Mouse (Mus musculus): ENCODE data around the gene Mettl7b. TPM values are rescaled to one million over a fixed set of nuclear protein-coding genes. Genes with fewer than 3 reads are reported as not detected.
A peak's percentile ranks its signal among the peaks of the same experiment; 100 is the strongest.

The Mettl7b gene
- polyA plus RNA-seq, 1 experiment from 2014 or later, result 0.19 TPM

DNA sequence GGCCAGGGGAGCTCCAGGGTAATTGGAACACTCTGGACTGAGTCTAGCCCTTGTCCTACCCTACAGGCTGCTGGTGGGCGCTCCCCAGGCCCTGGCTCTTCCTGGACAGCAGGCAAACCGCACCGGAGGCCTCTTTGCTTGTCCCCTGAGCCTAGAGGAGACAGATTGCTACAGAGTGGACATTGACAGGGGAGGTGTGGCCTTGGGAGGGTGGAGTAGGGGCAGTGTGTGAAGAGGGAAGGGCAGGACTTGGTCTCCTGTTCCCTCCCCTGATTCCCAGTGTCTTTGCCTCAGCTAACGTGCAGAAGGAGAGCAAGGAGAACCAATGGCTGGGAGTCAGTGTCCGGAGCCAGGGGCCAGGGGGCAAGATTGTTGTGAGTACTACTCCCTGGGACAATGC lies 21.8 kb downstream of the Mettl7b start:
- 54% methylated on average over 5 of the region's 5 CpGs for WGBS
- Histone ChIP-seq H3K27ac (no peak overlapping the region), H3K4me1 (peaks cover 7% of the 10 kb centered on the region), H3K4me3 (no peak overlapping the region), H3K4me2 (replicated peaks) (no peak overlapping the region), H3K9ac (no peak overlapping the region), H3K9me3 (no peaks in the 10 kb centered on the region), H3K27me3 (peaks cover 31% of the 10 kb centered on the region), H3K36me3 (no peaks in the 10 kb centered on the region)
- ATAC-seq (ENCODE audit: low FRiP score, low read depth), result no peak

DNA sequence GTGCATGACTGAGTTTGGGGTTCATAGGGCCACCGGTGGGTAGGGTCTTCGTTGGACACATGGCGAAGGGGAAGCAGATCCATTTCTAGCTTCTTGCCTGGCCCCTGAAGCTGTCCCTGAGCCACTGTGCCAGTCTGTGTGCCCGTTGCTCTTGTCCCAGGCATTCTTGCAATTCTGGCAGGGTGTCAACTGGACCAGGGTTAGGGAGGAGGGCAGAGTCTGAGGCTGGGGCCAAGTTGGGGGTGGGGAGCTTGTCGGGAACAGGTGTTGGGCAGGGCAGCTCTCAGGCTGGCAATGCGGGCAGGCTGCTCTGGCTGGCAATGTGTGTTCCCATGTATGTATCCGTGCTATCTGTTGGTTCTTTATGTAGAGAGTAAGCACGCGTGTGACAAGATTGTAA lies 22.3 kb downstream of the Mettl7b start:
- Histone ChIP-seq H3K27me3 (peaks cover 36% of the 10 kb centered on the region), H3K4me3 (no peak overlapping the region), H3K4me1 (peaks cover 12% of the 10 kb centered on the region), H3K4me2 (replicated peaks) (no peak overlapping the region), H3K27ac (no peak overlapping the region), H3K9ac (no peak overlapping the region), H3K36me3 (no peaks in the 10 kb centered on the region), H3K9me3 (no peaks in the 10 kb centered on the region)
- WGBS, result 79% methylated on average over 9 of the region's 9 CpGs
- ATAC-seq (ENCODE audit: low FRiP score, low read depth), result no peak

GRCm38 (mm10) chr10:128937756-128938390 lies 22.9 kb downstream of the Mettl7b start:
- no peaks in the 10 kb centered on the region for H3K36me3 ChIP-seq
- no peak overlapping the region for H3K27ac ChIP-seq
- WGBS, result 69% methylated on average over 12 of the region's 12 CpGs
- H3K4me2 ChIP-seq (replicated peaks), result no peak overlapping the region
- peaks cover 42% of the 10 kb centered on the region for H3K27me3 ChIP-seq
- no peak overlapping the region for H3K9ac ChIP-seq
- peaks cover 16% of the 10 kb centered on the region for H3K4me1 ChIP-seq
- no peaks in the 10 kb centered on the region for H3K9me3 ChIP-seq
- 0 out of 2 replicates have a peak, but pooled peaks have one; percentile 21 for ATAC-seq (ENCODE audit: low FRiP score, low read depth)
- no peak overlapping the region for H3K4me3 ChIP-seq

DNA sequence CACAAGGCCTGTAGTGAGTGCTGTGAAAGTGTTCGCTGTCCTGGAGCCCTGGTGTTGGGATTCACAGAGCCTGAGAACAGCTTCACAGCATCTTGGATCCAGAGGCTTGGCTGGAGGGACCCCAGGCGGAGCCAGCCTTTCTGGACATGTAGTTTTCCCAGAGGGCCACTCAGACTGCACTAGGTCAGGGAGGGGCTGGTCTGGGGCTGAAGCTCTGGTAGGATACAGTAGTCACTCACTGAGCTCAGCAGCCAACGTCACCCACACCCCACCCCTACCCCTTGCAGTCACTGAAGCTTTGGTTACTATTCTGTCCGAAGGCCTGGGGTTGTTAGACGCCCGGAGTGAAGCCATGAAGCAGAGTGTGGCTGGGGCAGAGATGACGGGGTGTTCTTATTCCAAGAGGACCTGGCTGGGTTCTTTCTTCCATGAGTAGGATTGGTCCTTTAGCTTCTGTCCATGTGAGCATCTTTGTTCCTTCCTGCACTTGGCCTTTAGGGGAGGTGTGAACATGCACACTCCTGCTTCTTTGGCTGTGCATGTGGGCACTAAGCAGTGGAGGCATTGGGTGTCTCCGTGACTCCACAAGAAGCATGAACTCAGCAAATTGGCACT lies 24.9 kb downstream of the Mettl7b start:
- ATAC-seq (ENCODE audit: low FRiP score, low read depth), result no peak
- peaks cover 62% of the 10 kb centered on the region for H3K27me3 ChIP-seq
- H3K4me1 ChIP-seq, result peaks cover 16% of the 10 kb centered on the region
- WGBS, result 66% methylated on average over 8 of the region's 8 CpGs
- H3K9ac ChIP-seq, result no peak overlapping the region
- no peaks in the 10 kb centered on the region for H3K36me3 ChIP-seq
- H3K4me2 ChIP-seq (replicated peaks), result no peak overlapping the region
- no peak overlapping the region for H3K27ac ChIP-seq
- H3K9me3 ChIP-seq, result no peaks in the 10 kb centered on the region
- H3K4me3 ChIP-seq, result no peak overlapping the region

GRCm38 (mm10) chr10:128934997-128935787 lies 25.6 kb downstream of the Mettl7b start:
- no peak overlapping the region for H3K4me3 ChIP-seq

DNA sequence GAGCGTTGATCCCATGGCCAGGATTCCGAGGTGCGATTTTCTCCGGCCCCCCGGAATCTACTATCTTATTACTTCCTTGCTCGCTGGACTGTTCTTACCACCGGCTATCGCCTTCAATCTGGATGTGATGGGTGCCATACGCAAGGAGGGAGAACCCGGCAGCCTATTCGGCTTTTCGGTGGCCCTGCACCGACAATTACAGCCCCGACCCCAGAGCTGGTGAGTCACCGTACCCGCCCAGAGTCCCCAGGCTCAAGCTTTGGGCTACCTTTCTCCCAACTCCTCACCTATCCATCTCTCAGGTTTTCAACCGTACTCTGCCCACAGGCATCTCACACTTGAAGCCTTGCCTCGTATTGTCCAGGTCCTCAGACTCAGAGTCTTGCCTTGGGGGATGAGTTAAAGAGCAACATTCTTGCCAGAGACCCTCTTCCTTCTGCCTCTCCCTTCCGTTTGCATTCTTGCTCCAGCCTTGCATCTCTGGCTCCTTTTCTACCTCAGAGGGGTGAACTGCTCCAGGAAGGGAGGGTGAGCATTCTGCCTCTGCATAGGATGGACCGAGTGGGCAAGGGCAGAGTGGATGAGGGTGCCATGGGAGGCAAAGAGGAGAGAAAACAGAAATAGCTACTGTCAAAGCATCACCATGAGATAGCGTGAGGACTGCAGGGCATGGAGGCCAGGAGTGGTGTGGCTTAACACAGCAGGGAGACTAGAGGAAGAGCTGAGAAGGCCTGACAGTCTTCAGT lies 26.6 kb downstream of the Mettl7b start:
- Histone ChIP-seq H3K27me3 (peaks cover 77% of the 10 kb centered on the region), H3K4me2 (replicated peaks) (peak overlapping the region; percentile 73), H3K9me3 (no peaks in the 10 kb centered on the region), H3K4me3 (peak overlapping the region; percentile 43), H3K27ac (no peak overlapping the region), H3K4me1 (peaks cover 16% of the 10 kb centered on the region), H3K9ac (peak overlapping the region; percentile 32; the same call in 1 of the 2 replicates), H3K36me3 (no peaks in the 10 kb centered on the region)
- ATAC-seq (ENCODE audit: low FRiP score, low read depth), result no peak
- WGBS, result 2% methylated on average over 21 of the region's 21 CpGs

More at GRCm38 (mm10) chr10:128934997-128935787, 25.6 kb downstream of the Mettl7b start:
- H3K4me2 ChIP-seq (replicated peaks), result no peak overlapping the region
- ATAC-seq (ENCODE audit: low FRiP score, low read depth), result no peak
- H3K36me3 ChIP-seq, result no peaks in the 10 kb centered on the region
- no peaks in the 10 kb centered on the region for H3K9me3 ChIP-seq
- peaks cover 16% of the 10 kb centered on the region for H3K4me1 ChIP-seq
- H3K27ac ChIP-seq, result no peak overlapping the region
- H3K9ac ChIP-seq, result no peak overlapping the region
- 67% methylated on average over 7 of the region's 7 CpGs for WGBS
- H3K27me3 ChIP-seq, result peaks cover 68% of the 10 kb centered on the region

- Histone ChIP-seq H3K9me3 (no peaks in the 10 kb centered on the region), H3K4me1 (peaks cover 16% of the 10 kb centered on the region), H3K4me2 (replicated peaks) (peak within 1 kb of the TSS; percentile 73), H3K4me3 (peak within 1 kb of the TSS; percentile 43), H3K27ac (no peak within 1 kb of the TSS), H3K27me3 (peaks cover 82% of the 10 kb centered on the region), H3K36me3 (no peaks in the 10 kb centered on the region), H3K9ac (peak within 1 kb of the TSS; percentile 32; the same call in 1 of the 2 replicates)
- ATAC-seq (ENCODE audit: low FRiP score, low read depth), result peak; percentile 86
- WGBS, result under 1% methylated on average over 26 of the region's 26 CpGs
These were observed 27.2 kb downstream of the Mettl7b start, which contains the start of gene Itga7 for GRCm38 (mm10) chr10:128933574-128933973. Gene Itga7 (plus strand): TSS chr10:128933818.

GRCm38 (mm10) chr10:128931441-128931840 lies 29.3 kb downstream of the Mettl7b start:
- no peaks in the 10 kb centered on the region for H3K36me3 ChIP-seq
- H3K4me3 ChIP-seq, result no peak overlapping the region
- 61% methylated on average over 2 of the region's 2 CpGs for WGBS
- H3K9me3 ChIP-seq, result no peaks in the 10 kb centered on the region
- H3K27me3 ChIP-seq, result peaks cover 86% of the 10 kb centered on the region
- no peak overlapping the region for H3K27ac ChIP-seq
- no peak overlapping the region for H3K9ac ChIP-seq
- ATAC-seq (ENCODE audit: low FRiP score, low read depth), result no peak
- peaks cover 16% of the 10 kb centered on the region for H3K4me1 ChIP-seq
- H3K4me2 ChIP-seq (replicated peaks), result no peak overlapping the region

GRCm38 (mm10) chr10:128929638-128930378 lies 31.0 kb downstream of the Mettl7b start:
- H3K27ac ChIP-seq, result no peak overlapping the region
- WGBS, result 68% methylated on average over 7 of the region's 7 CpGs
- H3K9me3 ChIP-seq, result no peaks in the 10 kb centered on the region
- ATAC-seq (ENCODE audit: low FRiP score, low read depth), result no peak
- H3K4me1 ChIP-seq, result peaks cover 16% of the 10 kb centered on the region
- H3K9ac ChIP-seq, result no peak overlapping the region
- no peak overlapping the region for H3K4me2 ChIP-seq (replicated peaks)
- no peaks in the 10 kb centered on the region for H3K36me3 ChIP-seq
- H3K4me3 ChIP-seq, result no peak overlapping the region
- H3K27me3 ChIP-seq, result peaks cover 70% of the 10 kb centered on the region

GRCm38 (mm10) chr10:128928356-128928755 lies 32.4 kb downstream of the Mettl7b start:
- Histone ChIP-seq H3K4me1 (peaks cover 10% of the 10 kb centered on the region), H3K9ac (no peak overlapping the region), H3K9me3 (no peaks in the 10 kb centered on the region), H3K27ac (no peak overlapping the region), H3K4me3 (no peak overlapping the region), H3K36me3 (no peaks in the 10 kb centered on the region), H3K27me3 (peaks cover 55% of the 10 kb centered on the region), H3K4me2 (replicated peaks) (no peak overlapping the region)
- ATAC-seq (ENCODE audit: low FRiP score, low read depth), result no peak
- 36% methylated on average over 4 of the region's 4 CpGs for WGBS

GRCm38 (mm10) chr10:128923935-128924334 lies 36.9 kb downstream of the Mettl7b start, which contains the start of gene Bloc1s1:
Gene Bloc1s1 (minus strand): TSS chr10:128924035.
- peak within 1 kb of the TSS; percentile 78 for H3K9ac ChIP-seq
- peak within 1 kb of the TSS; percentile 88 for H3K27ac ChIP-seq
- no peak for ATAC-seq (ENCODE audit: low FRiP score, low read depth)
- H3K4me2 ChIP-seq (replicated peaks), result peak within 1 kb of the TSS; percentile 79
- H3K9me3 ChIP-seq, result no peaks in the 10 kb centered on the region
- H3K4me1 ChIP-seq, result peaks cover 37% of the 10 kb centered on the region
- H3K27me3 ChIP-seq, result peaks cover 14% of the 10 kb centered on the region
- WGBS, result 67% methylated on average over 9 of the region's 9 CpGs
- peak within 1 kb of the TSS; percentile 90 for H3K4me3 ChIP-seq
- peaks cover 7% of the 10 kb centered on the region; the same call in 1 of the 2 replicates for H3K36me3 ChIP-seq
